Comparison of ENCODE assay signal across 23 mouse cellular contexts in the genomic region with DNA sequence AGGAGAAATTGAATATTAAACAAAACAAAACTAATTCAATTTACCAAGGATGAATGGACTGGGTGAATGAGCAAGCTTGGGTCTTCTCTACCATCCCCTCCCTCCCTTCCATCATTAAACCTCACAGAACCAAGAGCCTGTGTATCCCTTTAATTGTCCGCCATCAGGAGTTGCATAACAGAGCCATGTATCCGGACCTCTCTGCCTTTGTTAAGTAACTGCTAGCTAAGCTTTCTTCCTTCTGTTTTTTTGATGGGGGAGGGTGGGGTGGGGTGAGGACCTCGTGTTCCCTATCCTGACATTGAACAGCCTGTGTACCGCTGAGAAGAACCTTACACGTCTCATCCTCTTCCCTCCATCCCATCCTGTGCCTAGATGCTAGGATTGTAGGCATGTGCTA.
A peak's percentile ranks its signal among the peaks of the same experiment; 100 is the strongest.
DNase-seq lines count a peak whose midpoint lies in the region; ATAC-seq lines count a peak whose summit lies in the region.
"Had no signal": no experiment of that assay in that cellular context is flagged by ENCODE, and none has a peak within 500 bp of the region (broad histone marks: within the 10 kb centered on the region; RNA-seq: fewer than 3 reads in every experiment).

No protein-coding gene starts in this region.

- no peak overlapping the region for H3K4me3 ChIP-seq in midbrain, embryonic 11.5 days (ENCODE audit: low read depth, low read length)
- H3K4me3 ChIP-seq in midbrain, embryonic 15.5 days = no peak overlapping the region
- H3K4me3 ChIP-seq: forebrain, embryonic 10.5 days; forebrain, embryonic 13.5 days; heart, adult 2 months; heart, embryonic 10.5 days; heart, embryonic 13.5 days; hindbrain, embryonic 13.5 days had no signal

- no peak overlapping the region for H3K27ac ChIP-seq in midbrain, embryonic 11.5 days (ENCODE audit: low read depth, low read length)
- H3K27ac ChIP-seq in midbrain, embryonic 15.5 days = no peak overlapping the region
- H3K27ac ChIP-seq: forebrain, embryonic 10.5 days; forebrain, embryonic 13.5 days; heart, adult 2 months; heart, embryonic 10.5 days; heart, embryonic 13.5 days; hindbrain, embryonic 13.5 days had no signal

- 63% methylated on average over 5 of the region's 5 CpGs for WGBS in midbrain, embryonic 11.5 days
- 73% methylated on average over 5 of the region's 5 CpGs for WGBS in midbrain, embryonic 15.5 days

- H3K9ac ChIP-seq in midbrain, embryonic 11.5 days (ENCODE audit: low read length) = no peak overlapping the region
- H3K9ac ChIP-seq in midbrain, embryonic 15.5 days = no peak overlapping the region
- H3K9ac ChIP-seq: forebrain, embryonic 13.5 days; heart, embryonic 13.5 days; hindbrain, embryonic 13.5 days had no signal

- H3K4me2 ChIP-seq in midbrain, embryonic 11.5 days = no peak overlapping the region
- H3K4me2 ChIP-seq in midbrain, embryonic 15.5 days = no peak overlapping the region
- H3K4me2 ChIP-seq: forebrain, embryonic 13.5 days; heart, embryonic 13.5 days; hindbrain, embryonic 13.5 days had no signal

- H3K4me1 ChIP-seq in midbrain, embryonic 11.5 days (ENCODE audit: control insufficient read depth, insufficient read depth, low read length) = no peaks in the 10 kb centered on the region
- H3K4me1 ChIP-seq in midbrain, embryonic 15.5 days = peaks cover 2% of the 10 kb centered on the region; the same call in 1 of the 2 replicates
- H3K4me1 ChIP-seq: forebrain, embryonic 13.5 days; heart, embryonic 10.5 days; heart, embryonic 13.5 days had no signal

- H3K36me3 ChIP-seq in midbrain, embryonic 11.5 days (ENCODE audit: control insufficient read depth, insufficient read depth, low read length) = no peaks in the 10 kb centered on the region
- no peaks in the 10 kb centered on the region for H3K36me3 ChIP-seq in midbrain, embryonic 15.5 days (replicated peaks)
- H3K36me3 ChIP-seq: forebrain, embryonic 10.5 days; heart, embryonic 10.5 days; heart, embryonic 13.5 days; hindbrain, embryonic 13.5 days had no signal

- H3K9me3 ChIP-seq in midbrain, embryonic 11.5 days (ENCODE audit: control insufficient read depth, low read length) = no peaks in the 10 kb centered on the region
- no peaks in the 10 kb centered on the region for H3K9me3 ChIP-seq in midbrain, embryonic 15.5 days
- H3K9me3 ChIP-seq: forebrain, embryonic 10.5 days; forebrain, embryonic 13.5 days; heart, embryonic 10.5 days; heart, embryonic 13.5 days; hindbrain, embryonic 13.5 days had no signal

- peak; percentile 77 for DNase-seq in midbrain, embryonic 11.5 days (ENCODE audit: low spot score, missing footprints)
- DNase-seq in ZHBTc4 (ENCODE audit: low read depth, low spot score) = peak; percentile 52
- DNase-seq in thymus, postnatal 14 days = no peak
- DNase-seq in gastrocnemius, postnatal 4 days (ENCODE audit: low spot score in 2 of 2) = no peak
- DNase-seq: adrenal gland, postnatal 10 days; adrenal gland, postnatal 36 days; cerebellum, adult 18-20 months; cerebellum, adult 9-10 months; cerebellum, postnatal 14 days; gastrocnemius, postnatal 10 days; gastrocnemius, postnatal 36 days; heart, adult 2 months; heart, postnatal 14 days had no signal

- ATAC-seq in midbrain, embryonic 11.5 days (ENCODE audit: low FRiP score) = no peak
- ATAC-seq in midbrain, embryonic 15.5 days (replicated peaks) = no peak
- peak; percentile 47; the same call in 1 of the 2 replicates for ATAC-seq in megakaryocyte, adult 5-6 weeks (ENCODE audit: poor library complexity, severe bottlenecking)
- ATAC-seq: CD4-positive, CD25-positive, alpha-beta regulatory T cell, adult 4 months; forebrain, embryonic 13.5 days; forebrain, embryonic 16.5 days; hindbrain, embryonic 16.5 days had no signal

- no peaks in the 10 kb centered on the region; the same call in 1 of the 2 replicates for H3K27me3 ChIP-seq in midbrain, embryonic 11.5 days (ENCODE audit: control insufficient read depth, insufficient read depth, low read length)
- peaks cover 7% of the 10 kb centered on the region; the same call in 1 of the 2 replicates for H3K27me3 ChIP-seq in midbrain, embryonic 15.5 days (replicated peaks)

Comparison
In these comparisons a context has a peak if more than half of its experiments do, and no peak if none do; other contexts are left out.
1. DNase-seq: peak in midbrain, embryonic 11.5 days (single experiment) and ZHBTc4 (single experiment); none in thymus, postnatal 14 days (single experiment) and gastrocnemius, postnatal 4 days (0 of 2).